Comparison of ENCODE assay signal across 33 mouse cellular contexts in genomic region chr2:6210840-6211239, GRCm38 (mm10). TPM values are rescaled to one million over a fixed set of nuclear protein-coding genes. Genes with fewer than 3 reads are reported as not detected.
"Had no signal": no experiment of that assay in that cellular context is flagged by ENCODE, and none has a peak within 500 bp of the region (broad histone marks: within the 10 kb centered on the region; RNA-seq: fewer than 3 reads in every experiment).

No protein-coding gene starts in this region.

- H3K36me3 ChIP-seq: heart, embryonic 12.5 days; heart, embryonic 13.5 days; heart, embryonic 15.5 days; hindbrain, embryonic 10.5 days; hindbrain, embryonic 12.5 days; hindbrain, embryonic 13.5 days; hindbrain, embryonic 15.5 days; intestine, embryonic 15.5 days; kidney, embryonic 15.5 days had no signal

- H3K4me2 ChIP-seq: heart, embryonic 11.5 days; heart, embryonic 12.5 days; heart, embryonic 13.5 days; heart, embryonic 15.5 days; hindbrain, embryonic 12.5 days; hindbrain, embryonic 13.5 days; hindbrain, embryonic 14.5 days; hindbrain, embryonic 15.5 days; intestine, embryonic 15.5 days; kidney, embryonic 15.5 days had no signal

- H3K4me3 ChIP-seq: heart, embryonic 12.5 days; heart, embryonic 13.5 days; heart, embryonic 15.5 days; hindbrain, embryonic 10.5 days; hindbrain, embryonic 12.5 days; hindbrain, embryonic 13.5 days; hindbrain, embryonic 15.5 days; intestine, embryonic 15.5 days; kidney, embryonic 15.5 days; layer of hippocampus, adult 2 months had no signal

- H3K9ac ChIP-seq: heart, embryonic 12.5 days; heart, embryonic 13.5 days; heart, embryonic 15.5 days; hindbrain, embryonic 12.5 days; hindbrain, embryonic 13.5 days; hindbrain, embryonic 14.5 days; hindbrain, embryonic 15.5 days; intestine, embryonic 15.5 days; kidney, embryonic 15.5 days had no signal

- H3K27ac ChIP-seq: heart, embryonic 13.5 days; heart, embryonic 15.5 days; hindbrain, embryonic 10.5 days; hindbrain, embryonic 12.5 days; hindbrain, embryonic 13.5 days; hindbrain, embryonic 14.5 days; hindbrain, embryonic 15.5 days; hindbrain, postnatal 0 days; intestine, embryonic 15.5 days; kidney, embryonic 15.5 days; kidney, postnatal 0 days; layer of hippocampus, adult 2 months had no signal

- DNase-seq: heart, postnatal 10 days; heart, postnatal 14 days; heart, postnatal 36 days; kidney, adult 11 months; kidney, adult 18-20 months; kidney, adult 2 months; kidney, adult 8-10 months; kidney, adult 9 months; kidney, postnatal 10 days; kidney, postnatal 14 days; kidney, postnatal 25 days; kidney, postnatal 36 days; kidney, postnatal 4 days; layer of hippocampus, adult 9-11 months; layer of hippocampus, postnatal 36 days had no signal

- H3K9me3 ChIP-seq: heart, embryonic 12.5 days; heart, embryonic 13.5 days; heart, embryonic 15.5 days; hindbrain, embryonic 10.5 days; hindbrain, embryonic 12.5 days; hindbrain, embryonic 13.5 days; hindbrain, embryonic 15.5 days; intestine, embryonic 15.5 days; kidney, embryonic 15.5 days had no signal

- ATAC-seq: hindbrain, embryonic 16.5 days; hindbrain, postnatal 0 days; inflammation-experienced regulatory T-cells, adult 6 months; intestine, embryonic 15.5 days; intestine, embryonic 16.5 days; intestine, postnatal 0 days had no signal

- H3K27me3 ChIP-seq: heart, embryonic 12.5 days; heart, embryonic 13.5 days; heart, embryonic 15.5 days; hindbrain, embryonic 12.5 days; hindbrain, embryonic 15.5 days; intestine, embryonic 15.5 days; kidney, embryonic 15.5 days had no signal

RNA-seq across cellular contexts. Expression of gene Echdc3, which starts 2.0 kb away (rescaled TPM):
- polyA plus RNA-seq: inflammation-experienced regulatory T-cells, adult 6 months had no signal
